Mouse (Mus musculus): ENCODE measurements around the gene Tent5a. TPM values are rescaled to one million over a fixed set of nuclear protein-coding genes. Genes with fewer than 3 reads are reported as not detected.

Tent5a gene
- polyA plus RNA-seq, 1 experiment: 3.7 TPM

GRCm38 (mm10) chr9:85316122-85316521, 11.0 kb downstream of the Tent5a start:
- no peak for DNase-seq
- Histone ChIP-seq H3K4me3 (ENCODE audit: control insufficient read depth, insufficient read depth, low read length) (no peak overlapping the region), H3K4me1 (replicated peaks; ENCODE audit: control insufficient read depth, insufficient read depth, low read length) (no peaks in the 10 kb centered on the region), H3K27ac (ENCODE audit: control insufficient read depth, insufficient read depth, low read length) (no peak overlapping the region), H3K27me3 (ENCODE audit: control insufficient read depth, insufficient read depth, low read length) (no peaks in the 10 kb centered on the region), H3K36me3 (ENCODE audit: control insufficient read depth, insufficient read depth, low read length) (no peaks in the 10 kb centered on the region)
- no peak for TF ChIP-seq CTCF (IDR thresholded peaks at IDR 0.05; ENCODE audit: borderline replicate concordance, control insufficient read depth, extremely low read depth, insufficient read depth, low read length, poor library complexity)
- TF ChIP-seq POLR2A (IDR thresholded peaks at IDR 0.05; ENCODE audit: control insufficient read depth, extremely low read depth, insufficient read depth, low read length, poor library complexity): no peak
- WGBS: 77% methylated on average over 1 of the region's 1 CpGs

GRCm38 (mm10) chr9:85312473-85312872, 14.7 kb downstream of the Tent5a start, which contains the start of gene Gm11114:
TSS of gene Gm11114 (plus strand) at chr9:85312773.
- WGBS: 92% methylated on average over 6 of the region's 6 CpGs
- TF ChIP-seq CTCF (IDR thresholded peaks at IDR 0.05; ENCODE audit: borderline replicate concordance, control insufficient read depth, extremely low read depth, insufficient read depth, low read length, poor library complexity): no peak
- TF ChIP-seq POLR2A (IDR thresholded peaks at IDR 0.05; ENCODE audit: control insufficient read depth, extremely low read depth, insufficient read depth, low read length, poor library complexity): no peak
- no peak for DNase-seq
- Histone ChIP-seq H3K36me3 (ENCODE audit: control insufficient read depth, insufficient read depth, low read length) (no peaks in the 10 kb centered on the region), H3K27me3 (ENCODE audit: control insufficient read depth, insufficient read depth, low read length) (no peaks in the 10 kb centered on the region), H3K4me3 (ENCODE audit: control insufficient read depth, insufficient read depth, low read length) (no peak within 1 kb of the TSS), H3K4me1 (replicated peaks; ENCODE audit: control insufficient read depth, insufficient read depth, low read length) (no peaks in the 10 kb centered on the region), H3K27ac (ENCODE audit: control insufficient read depth, insufficient read depth, low read length) (no peak within 1 kb of the TSS)

- TF ChIP-seq POLR2A (IDR thresholded peaks at IDR 0.05; ENCODE audit: control insufficient read depth, extremely low read depth, insufficient read depth, low read length, poor library complexity) (no peak), CTCF (IDR thresholded peaks at IDR 0.05; ENCODE audit: borderline replicate concordance, control insufficient read depth, extremely low read depth, insufficient read depth, low read length, poor library complexity) (no peak)
- whole genome bisulfite sequencing: 46% methylated on average over 3 of the region's 3 CpGs
- H3K4me3 ChIP-seq (ENCODE audit: control insufficient read depth, insufficient read depth, low read length): no peak overlapping the region
Measured at GRCm38 (mm10) chr9:85303378-85303777, 23.8 kb downstream of the Tent5a start.

GRCm38 (mm10) chr9:85302849-85303248, 24.3 kb downstream of the Tent5a start:
- Histone ChIP-seq H3K27me3 (ENCODE audit: control insufficient read depth, insufficient read depth, low read length) (no peaks in the 10 kb centered on the region), H3K27ac (ENCODE audit: control insufficient read depth, insufficient read depth, low read length) (no peak overlapping the region), H3K4me1 (replicated peaks; ENCODE audit: control insufficient read depth, insufficient read depth, low read length) (no peaks in the 10 kb centered on the region), H3K4me3 (ENCODE audit: control insufficient read depth, insufficient read depth, low read length) (no peak overlapping the region), H3K36me3 (ENCODE audit: control insufficient read depth, insufficient read depth, low read length) (no peaks in the 10 kb centered on the region)
- TF ChIP-seq POLR2A (IDR thresholded peaks at IDR 0.05; ENCODE audit: control insufficient read depth, extremely low read depth, insufficient read depth, low read length, poor library complexity) (no peak), CTCF (IDR thresholded peaks at IDR 0.05; ENCODE audit: borderline replicate concordance, control insufficient read depth, extremely low read depth, insufficient read depth, low read length, poor library complexity) (no peak)
- 92% methylated on average over 4 of the region's 4 CpGs for WGBS
- no peak for DNase-seq

More at GRCm38 (mm10) chr9:85303378-85303777, 23.8 kb downstream of the Tent5a start:
- Histone ChIP-seq H3K27ac (ENCODE audit: control insufficient read depth, insufficient read depth, low read length) (no peak overlapping the region), H3K4me1 (replicated peaks; ENCODE audit: control insufficient read depth, insufficient read depth, low read length) (no peaks in the 10 kb centered on the region), H3K36me3 (ENCODE audit: control insufficient read depth, insufficient read depth, low read length) (no peaks in the 10 kb centered on the region), H3K27me3 (ENCODE audit: control insufficient read depth, insufficient read depth, low read length) (no peaks in the 10 kb centered on the region)
- DNase-seq: no peak

- no peak overlapping the region for H3K27ac ChIP-seq (ENCODE audit: control insufficient read depth, insufficient read depth, low read length)
- no peaks in the 10 kb centered on the region for H3K4me1 ChIP-seq (replicated peaks; ENCODE audit: control insufficient read depth, insufficient read depth, low read length)
- DNase-seq: no peak
- no peak overlapping the region for H3K4me3 ChIP-seq (ENCODE audit: control insufficient read depth, insufficient read depth, low read length)
- H3K27me3 ChIP-seq (ENCODE audit: control insufficient read depth, insufficient read depth, low read length): no peaks in the 10 kb centered on the region
- H3K36me3 ChIP-seq (ENCODE audit: control insufficient read depth, insufficient read depth, low read length): no peaks in the 10 kb centered on the region
- TF ChIP-seq POLR2A (IDR thresholded peaks at IDR 0.05; ENCODE audit: control insufficient read depth, extremely low read depth, insufficient read depth, low read length, poor library complexity) (no peak), CTCF (IDR thresholded peaks at IDR 0.05; ENCODE audit: borderline replicate concordance, control insufficient read depth, extremely low read depth, insufficient read depth, low read length, poor library complexity) (no peak)
- WGBS: 84% methylated on average over 2 of the region's 2 CpGs
Measured at GRCm38 (mm10) chr9:85274114-85274513, 53.0 kb downstream of the Tent5a start.

Other genes with a start within 250 kb of the Tent5a start
- not detected in 2 replicates for gene Gm11114, start 14.6 kb downstream of the Tent5a start, polyA plus RNA-seq (2012; rRNA removed)

Measured in thymus, adult 2 months (tissue).